Mouse (Mus musculus) spleen, adult 2 months (tissue): ENCODE results near the gene Ttc26.

Experiments
- CTCF ChIP-seq: fragments of 200-500 bp; IDR thresholded peaks from 2 replicates; pipeline ENCODE4 v1.5.1; 2011; ENCODE audit warnings: mild to moderate bottlenecking, inconsistent platforms; ENCODE audit not compliant: insufficient read depth, insufficient read length, insufficient replicate concordance; ENCODE audit errors: extremely low read depth
- POLR2A ChIP-seq: fragments of 200-500 bp; IDR thresholded peaks from 2 replicates; pipeline ENCODE4 v1.6.1; 2011; ENCODE audit warnings: low read depth, low read length, inconsistent platforms

- no peak for TF ChIP-seq CTCF
- no peak for TF ChIP-seq POLR2A
These were observed 35.5 kb upstream of the Ttc26 start for GRCm38 (mm10) chr6:38345796-38346195.
